Mouse (Mus musculus) myocyte (in vitro differentiated cells): Measurements from ENCODE around the gene Qprt.

ENCODE experiments used
- MYOG ChIP-seq, 3 experiments: IDR thresholded peaks; one replicate each; pipeline ENCODE4 v1.6.1; 2011; ENCODE audit warnings: control low read depth in 2 of 3, low read depth in 2 of 3, mild to moderate bottlenecking in 2 of 3; ENCODE audit not compliant: insufficient read length in 2 of 3, control insufficient read depth in 1 of 3, insufficient read depth in 1 of 3
- POLR2A ChIP-seq: IDR thresholded peaks from one replicate; pipeline ENCODE4 v1.6.1; 2011; ENCODE audit warnings: low read depth, mild to moderate bottlenecking, control low read depth, moderate library complexity; ENCODE audit not compliant: insufficient read length
- SRF ChIP-seq: IDR thresholded peaks from one replicate; pipeline ENCODE4 v1.6.1; 2011; ENCODE audit warnings: low read depth; ENCODE audit not compliant: control insufficient read depth, insufficient read length

- TF ChIP-seq MYOG (IDR thresholded peaks at IDR 0.05; ENCODE audit: control insufficient read depth in 1 of 3, insufficient read depth in 1 of 3, insufficient read length in 2 of 3, low read depth in 2 of 3) (peak; percentile 31 to 79 (median 48)), POLR2A (no peak), SRF (no peak)
Measured at GRCm38 (mm10) chr7:127157548-127157947, 35.5 kb upstream of the Qprt start.
